Mouse (Mus musculus) cerebellum, adult 2 months (tissue): ENCODE measurements around the gene Slco1a5. TPM values are rescaled to one million over a fixed set of nuclear protein-coding genes. Genes with fewer than 3 reads are reported as not detected.
"Not testable (repeated sequence)": the region's sequence is repeated elsewhere in the genome, so short reads cannot be mapped to it uniquely, and the experiment has no call there.

Source experiments
- DNase-seq, 2 experiments: peaks; one replicate each; pipeline ENCODE4 v3.0.0; 2021
- H3K27ac ChIP-seq: fragments of 200-500 bp; 2 replicates; pipeline ENCODE4 v1.5.1; 2012; ENCODE audit warnings: low read length, control low read depth, inconsistent platforms; ENCODE audit not compliant: insufficient read depth
- H3K27me3 ChIP-seq: fragments of 200-500 bp; 2 replicates; pipeline ENCODE4 v1.6.1; 2012; ENCODE audit warnings: inconsistent platforms, mild to moderate bottlenecking, low read length, moderate library complexity; ENCODE audit not compliant: control insufficient read depth, insufficient read depth
- H3K4me1 ChIP-seq: fragments of 200-500 bp; 2 replicates; pipeline ENCODE4 v1.6.1; 2011; ENCODE audit warnings: low read length; ENCODE audit not compliant: control insufficient read depth, insufficient read depth
- H3K4me3 ChIP-seq: fragments of 200-500 bp; replicated peaks from 2 replicates; pipeline ENCODE3; 2011; ENCODE audit warnings: mild to moderate bottlenecking, low read depth, low read length, control low read depth; ENCODE audit not compliant: insufficient read depth
- CTCF ChIP-seq: fragments of 200-500 bp; IDR thresholded peaks from 2 replicates; pipeline ENCODE4 v1.5.1; 2011; ENCODE audit warnings: low read depth, mild to moderate bottlenecking, control low read depth, low read length, moderate library complexity, borderline replicate concordance; ENCODE audit not compliant: insufficient read depth
- POLR2A ChIP-seq: fragments of 200-500 bp; IDR thresholded peaks from 2 replicates; pipeline ENCODE4 v1.6.1; 2011; ENCODE audit warnings: low read length, control low read depth, borderline replicate concordance; ENCODE audit not compliant: insufficient read depth
- WGBS: fragments of 180-500 bp; shearing (Covaris S2); methylation state at CpG from one replicate; pipeline ENCODE4 v1.1.7; 2018; 5-methylcytosine and 5-hydroxymethylcytosine counted together
- polyA plus RNA-seq: library from polyadenylated mRNA; depleted of rRNA; stranded (reverse); fragments of >200 nt; gene quantifications from 2 replicates; pipeline ENCODE4 v1.2.3, GENCODE M21; 2012

The Slco1a5 gene
- polyA plus RNA-seq, 1 experiment, result 0.13 TPM

DNA sequence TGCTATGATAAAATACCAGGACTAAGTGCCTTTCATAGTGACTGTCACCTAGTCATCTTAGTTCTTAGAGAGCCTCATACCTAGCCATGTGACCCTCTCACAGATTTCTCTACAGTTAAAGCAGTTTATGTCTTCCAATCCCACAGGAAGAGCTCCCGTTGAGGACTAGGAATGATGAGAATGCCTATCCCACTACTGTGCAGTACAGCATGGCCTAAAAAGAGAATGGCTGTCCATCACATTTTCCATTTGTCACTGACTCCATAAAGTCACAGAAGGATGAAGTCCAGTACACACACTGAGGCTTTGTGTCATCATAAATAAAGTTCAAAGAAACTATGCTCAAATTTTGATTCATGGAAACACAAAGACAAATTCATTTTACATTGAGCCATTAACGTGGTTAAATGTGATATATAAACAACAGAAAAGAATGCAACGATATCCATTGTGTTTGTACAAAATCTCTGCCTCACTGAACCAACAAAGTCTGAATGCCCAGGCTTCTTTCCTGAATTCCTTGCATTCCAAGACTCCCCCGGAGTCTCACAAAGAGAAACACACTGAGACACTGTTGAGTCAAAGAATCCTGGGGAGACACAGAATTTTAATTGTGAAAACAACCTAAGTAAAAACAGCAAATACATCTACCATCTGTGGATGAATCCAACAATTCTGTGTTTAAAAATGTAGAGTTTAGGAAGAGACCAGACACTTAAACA, 46.9 kb downstream of the Slco1a5 start:
- H3K27ac ChIP-seq, result no peak overlapping the region
- no peaks in the 10 kb centered on the region for H3K27me3 ChIP-seq
- whole genome bisulfite sequencing, result 2% methylated on average over 4 of the region's 4 CpGs
- no peak for DNase-seq
- no peak overlapping the region for H3K4me3 ChIP-seq
- no peak for TF ChIP-seq POLR2A
- TF ChIP-seq CTCF, result no peak
- H3K4me1 ChIP-seq, result no peaks in the 10 kb centered on the region

- not testable (repeated sequence) for H3K4me3 ChIP-seq, H3K27me3 ChIP-seq, DNase-seq, H3K27ac ChIP-seq, H3K4me1 ChIP-seq
- WGBS, result 84% methylated on average over 1 of the region's 1 CpGs
Observed at GRCm38 (mm10) chr6:142250738-142251307, 72.0 kb downstream of the Slco1a5 start.

DNA sequence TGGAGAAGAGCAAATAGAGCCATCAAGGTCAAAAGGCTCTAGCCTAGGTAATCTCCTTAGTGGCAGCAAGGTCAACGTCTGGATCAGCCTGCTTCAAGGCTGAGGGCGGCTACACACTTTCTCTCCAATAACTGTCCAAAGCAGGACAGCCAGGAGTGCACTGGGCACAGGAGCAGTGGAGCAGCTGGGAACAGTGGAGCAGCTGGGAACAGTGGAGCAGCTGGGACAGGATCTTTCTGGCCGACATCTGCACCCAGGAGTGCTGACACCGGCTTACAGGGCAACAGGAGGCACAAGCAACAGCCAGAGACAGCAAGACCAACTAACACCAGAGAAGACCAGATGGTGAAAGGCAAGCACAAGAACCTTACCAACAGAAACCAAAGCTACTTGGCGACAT, 77.7 kb downstream of the Slco1a5 start:
- WGBS, result 68% methylated on average over 5 of the region's 5 CpGs
- TF ChIP-seq POLR2A (no peak), CTCF (no peak)
- no peaks in the 10 kb centered on the region for H3K27me3 ChIP-seq
- H3K4me3 ChIP-seq, result no peak overlapping the region
- no peak for DNase-seq
- H3K27ac ChIP-seq, result no peak overlapping the region
- no peaks in the 10 kb centered on the region for H3K4me1 ChIP-seq

DNA sequence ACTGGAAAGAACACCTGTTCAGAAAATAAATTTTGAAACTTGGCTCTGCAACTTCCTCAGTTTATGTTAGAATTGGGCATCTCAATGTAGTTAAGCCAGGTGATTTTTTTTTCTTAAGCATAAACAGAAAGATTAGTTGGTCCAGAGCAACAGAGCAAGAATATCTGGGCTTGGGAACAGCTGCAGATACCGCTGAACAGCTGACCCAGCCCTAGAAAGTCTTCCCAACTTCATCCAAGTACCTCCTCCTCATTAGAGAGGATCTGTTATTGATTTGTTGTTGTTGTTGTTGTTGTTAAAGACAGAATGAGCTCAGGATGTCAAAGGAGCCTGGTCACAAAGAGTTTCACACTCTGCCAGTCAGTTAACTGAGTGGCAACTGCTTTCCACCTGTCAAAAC, 83.3 kb downstream of the Slco1a5 start:
- WGBS, result 75% methylated on average over 1 of the region's 1 CpGs
- TF ChIP-seq POLR2A (no peak), CTCF (no peak)

GRCm38 (mm10) chr6:142220138-142220537, 102.6 kb downstream of the Slco1a5 start:
- DNase-seq, result no peak
- Histone ChIP-seq H3K27me3 (no peaks in the 10 kb centered on the region; the same call in 1 of the 2 replicates), H3K4me3 (no peak overlapping the region), H3K4me1 (no peaks in the 10 kb centered on the region), H3K27ac (no peak overlapping the region)
- TF ChIP-seq POLR2A (no peak), CTCF (no peak)

More for the DNA sequence above, 83.3 kb downstream of the Slco1a5 start:
- no peak for DNase-seq
- Histone ChIP-seq H3K27ac (no peak overlapping the region), H3K4me1 (no peaks in the 10 kb centered on the region), H3K27me3 (no peaks in the 10 kb centered on the region), H3K4me3 (no peak overlapping the region)

GRCm38 (mm10) chr6:142211821-142212220, 111.0 kb downstream of the Slco1a5 start:
- no peak for DNase-seq
- Histone ChIP-seq H3K4me3 (no peak overlapping the region), H3K4me1 (no peaks in the 10 kb centered on the region), H3K27me3 (no peaks in the 10 kb centered on the region), H3K27ac (no peak overlapping the region)
- no peak for TF ChIP-seq POLR2A
- TF ChIP-seq CTCF, result no peak

DNA sequence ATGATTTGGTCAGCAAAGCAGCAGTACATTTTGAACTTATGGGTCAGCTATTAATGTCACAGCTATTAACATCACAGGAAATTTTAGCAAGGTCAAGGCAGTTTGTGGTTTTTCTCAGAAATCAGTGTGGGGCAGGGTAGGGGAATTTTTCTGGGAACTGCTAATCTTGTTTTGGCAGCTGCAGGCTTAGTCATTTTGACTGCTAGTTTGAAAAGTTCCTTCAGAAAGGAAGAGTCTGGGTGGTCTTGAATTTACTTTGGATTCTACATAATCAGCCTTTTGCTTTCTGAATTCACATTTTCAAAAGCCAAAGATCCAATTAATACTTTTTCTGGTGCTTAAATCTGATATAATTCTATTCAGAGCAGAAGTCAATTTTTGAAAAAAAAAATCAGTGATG, 113.0 kb downstream of the Slco1a5 start:
- no peak for DNase-seq
- Histone ChIP-seq H3K4me3 (no peak overlapping the region), H3K27ac (no peak overlapping the region), H3K27me3 (no peaks in the 10 kb centered on the region), H3K4me1 (no peaks in the 10 kb centered on the region)
- TF ChIP-seq POLR2A (no peak), CTCF (no peak)

DNA sequence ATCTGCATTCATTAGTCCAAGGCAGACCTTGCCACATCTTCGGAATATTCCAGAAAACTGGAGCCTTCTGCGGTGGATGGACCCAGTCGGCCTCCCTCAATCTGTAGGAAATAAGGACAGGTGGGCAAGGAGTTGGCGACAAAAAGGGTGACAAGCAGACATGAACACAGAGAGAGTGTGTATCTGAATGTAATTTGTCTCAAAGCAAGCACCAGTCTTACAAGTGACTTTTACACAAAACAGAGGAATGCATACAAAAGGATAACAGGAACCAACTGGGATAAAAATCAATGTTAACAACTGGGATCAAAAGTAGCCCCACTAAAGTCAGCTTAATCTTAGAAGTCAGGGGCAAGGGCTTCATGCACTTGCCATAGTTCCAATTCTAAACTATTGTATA, 114.4 kb downstream of the Slco1a5 start, which contains the start of gene Slco1a6:
Gene Slco1a6, minus strand, starts transcription at position 101 of the 400 bp plus-strand sequence.
- no peaks in the 10 kb centered on the region for H3K4me1 ChIP-seq
- no peak within 1 kb of the TSS for H3K27ac ChIP-seq
- H3K27me3 ChIP-seq, result no peaks in the 10 kb centered on the region
- 94% methylated on average over 4 of the region's 4 CpGs for WGBS
- TF ChIP-seq CTCF (no peak), POLR2A (no peak)
- DNase-seq, result no peak
- no peak within 1 kb of the TSS for H3K4me3 ChIP-seq
